Mouse (Mus musculus) liver, embryonic 11.5 days (tissue): ENCODE data around the gene Dpf2. TPM values are rescaled to one million over a fixed set of nuclear protein-coding genes. Genes with fewer than 3 reads are reported as not detected.

Experiments
- ATAC-seq: fragments of 200-750 bp; cut with Nextera tagmentation; replicated peaks from 2 replicates; pipeline ENCODE4 v1.8.0; 2017; ENCODE audit warnings: moderate number of reproducible peaks, mild to moderate bottlenecking, moderate TSS enrichment, moderate library complexity; ENCODE audit not compliant: low FRiP score
- DNase-seq: peaks from one replicate; pipeline ENCODE4 v3.0.0-alpha.2; 2017; ENCODE audit warnings: low spot score
- H3K27ac ChIP-seq: fragments of 300-500 bp; sonication (generic); 2 replicates; pipeline ENCODE4 v1.5.1; 2014; ENCODE audit warnings: mild to moderate bottlenecking, low read depth, low read length, control low read depth
- H3K27me3 ChIP-seq: fragments of 300-500 bp; sonication (generic); replicated peaks from 2 replicates; pipeline ENCODE4 v1.6.1; 2014; ENCODE audit warnings: low read length, mixed read lengths; ENCODE audit not compliant: control insufficient read depth, insufficient read depth
- H3K36me3 ChIP-seq: fragments of 300-500 bp; sonication (generic); 2 replicates; pipeline ENCODE4 v1.6.1; 2014; ENCODE audit warnings: mild to moderate bottlenecking, low read length, moderate library complexity, mixed read lengths; ENCODE audit not compliant: control insufficient read depth, insufficient read depth
- H3K4me1 ChIP-seq: fragments of 300-500 bp; sonication (generic); replicated peaks from 2 replicates; pipeline ENCODE4 v1.6.1; 2014; ENCODE audit warnings: low read length, mixed read lengths; ENCODE audit not compliant: control insufficient read depth, insufficient read depth
- H3K4me2 ChIP-seq: fragments of 300-500 bp; sonication (generic); 2 replicates; pipeline ENCODE4 v1.6.1; 2014; ENCODE audit warnings: mild to moderate bottlenecking, control low read depth, moderate library complexity
- H3K4me3 ChIP-seq: fragments of 300-500 bp; sonication (generic); 2 replicates; pipeline ENCODE4 v1.5.1; 2014; ENCODE audit warnings: low read depth, low read length, control low read depth
- H3K9ac ChIP-seq: fragments of 300-500 bp; sonication (generic); 2 replicates; pipeline ENCODE4 v1.6.1; 2014; ENCODE audit warnings: low read depth, low read length, control low read depth
- H3K9me3 ChIP-seq: fragments of 300-500 bp; sonication (generic); 2 replicates; pipeline ENCODE4 v1.6.1; 2016; ENCODE audit warnings: low read length, inconsistent platforms, mixed read lengths; ENCODE audit not compliant: control insufficient read depth
- WGBS: fragments of 180-500 bp; shearing (Covaris S2); extraction: QIAGEN DNeasy Blood & Tissue Kit; methylation state at CpG from one replicate; pipeline ENCODE4 v1.1.7; 2014; 5-methylcytosine and 5-hydroxymethylcytosine counted together
- polyA plus RNA-seq: library from polyadenylated mRNA; unstranded; fragments of >200 nt; fragmentation: Nextera tagmentation; extraction: Ambion mirVana; gene quantifications from 2 replicates; pipeline ENCODE4 v1.2.1, GENCODE M21; 2014

The Dpf2 gene
- polyA plus RNA-seq, 1 experiment from 2014 or later, result 119 TPM

DNA sequence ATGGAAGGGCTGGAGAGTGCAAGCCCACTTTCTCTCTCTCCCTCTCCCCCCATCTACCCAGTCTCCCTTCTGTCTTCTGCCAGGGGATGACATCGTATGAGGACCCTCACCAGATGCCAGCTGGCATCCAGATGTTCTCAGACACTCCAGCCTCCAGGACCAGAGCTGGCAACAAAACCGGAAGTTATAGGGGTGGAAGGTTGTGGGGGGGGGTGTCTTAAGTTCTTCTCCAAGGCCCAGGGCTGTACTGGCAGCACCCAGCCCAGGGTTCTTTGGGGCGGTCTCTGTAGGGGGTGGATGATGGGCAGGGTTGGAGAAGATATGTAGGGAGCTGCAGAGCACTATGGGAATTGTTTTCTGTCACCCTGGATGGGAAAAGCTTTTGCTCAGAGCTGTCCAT, 15.7 kb upstream of the Dpf2 start:
- no peaks in the 10 kb centered on the region for H3K9me3 ChIP-seq
- H3K4me3 ChIP-seq, result no peak overlapping the region
- peaks cover 15% of the 10 kb centered on the region for H3K4me1 ChIP-seq
- no peak for DNase-seq
- H3K36me3 ChIP-seq, result no peaks in the 10 kb centered on the region
- 54% methylated on average over 3 of the region's 3 CpGs for whole genome bisulfite sequencing
- no peak overlapping the region for H3K4me2 ChIP-seq
- H3K27me3 ChIP-seq, result no peaks in the 10 kb centered on the region; the same call in 1 of the 2 replicates
- H3K27ac ChIP-seq, result no peak overlapping the region
- H3K9ac ChIP-seq, result no peak overlapping the region
- ATAC-seq, result no peak

DNA sequence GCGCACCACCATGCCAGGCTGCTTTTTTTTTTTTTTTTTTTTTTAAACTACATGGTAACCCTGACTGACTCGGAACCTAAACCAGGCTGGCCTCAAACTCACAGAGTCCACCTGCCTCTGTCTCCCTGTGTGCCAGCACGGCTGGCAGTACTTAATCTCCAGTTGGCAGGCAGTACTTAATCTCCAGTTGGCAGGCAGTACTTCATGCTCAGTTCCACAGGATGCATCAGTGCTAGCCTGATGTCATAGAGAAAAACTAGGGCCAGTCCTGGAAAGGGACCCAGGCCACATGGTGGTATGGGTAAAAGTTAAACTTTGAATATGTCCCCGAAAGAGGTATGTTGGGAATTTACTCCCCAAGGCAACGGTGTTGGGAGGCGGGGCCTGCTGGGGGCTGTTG, 15.3 kb upstream of the Dpf2 start:
- Histone ChIP-seq H3K9me3 (no peaks in the 10 kb centered on the region), H3K9ac (no peak overlapping the region), H3K4me3 (no peak overlapping the region), H3K27ac (no peak overlapping the region), H3K4me1 (peaks cover 15% of the 10 kb centered on the region), H3K27me3 (no peaks in the 10 kb centered on the region; the same call in 1 of the 2 replicates), H3K36me3 (no peaks in the 10 kb centered on the region), H3K4me2 (no peak overlapping the region)
- ATAC-seq (no peak), DNase-seq (no peak)
- WGBS, result 75% methylated on average over 6 of the region's 6 CpGs

- DNase-seq (no peak), ATAC-seq (no peak)
- peaks cover 20% of the 10 kb centered on the region for H3K4me1 ChIP-seq
- no peak overlapping the region for H3K27ac ChIP-seq
- H3K9me3 ChIP-seq, result no peaks in the 10 kb centered on the region
- no peaks in the 10 kb centered on the region; the same call in 1 of the 2 replicates for H3K27me3 ChIP-seq
- no peak overlapping the region for H3K9ac ChIP-seq
- no peak overlapping the region for H3K4me2 ChIP-seq
- 65% methylated on average over 8 of the region's 8 CpGs for WGBS
- H3K36me3 ChIP-seq, result no peaks in the 10 kb centered on the region
- H3K4me3 ChIP-seq, result no peak overlapping the region
Observed at GRCm38 (mm10) chr19:5927532-5927931, 14.7 kb upstream of the Dpf2 start.

- DNase-seq (no peak), ATAC-seq (no peak)
- no peak overlapping the region for H3K4me2 ChIP-seq
- H3K9me3 ChIP-seq, result no peaks in the 10 kb centered on the region
- no peak overlapping the region for H3K4me3 ChIP-seq
- peaks cover 25% of the 10 kb centered on the region for H3K4me1 ChIP-seq
- H3K27ac ChIP-seq, result no peak overlapping the region
- no peaks in the 10 kb centered on the region for H3K36me3 ChIP-seq
- H3K9ac ChIP-seq, result no peak overlapping the region
- H3K27me3 ChIP-seq, result no peaks in the 10 kb centered on the region; the same call in 1 of the 2 replicates
- WGBS, result 75% methylated on average over 11 of the region's 11 CpGs
Observed at GRCm38 (mm10) chr19:5927026-5927425, 14.2 kb upstream of the Dpf2 start.

- Histone ChIP-seq H3K9me3 (no peaks in the 10 kb centered on the region), H3K4me1 (peaks cover 36% of the 10 kb centered on the region), H3K9ac (0 out of 2 replicates have a peak overlapping the region, but pooled peaks have one; percentile 2), H3K4me3 (peak overlapping the region; percentile 59), H3K4me2 (peak overlapping the region; percentile 96), H3K36me3 (no peaks in the 10 kb centered on the region), H3K27me3 (no peaks in the 10 kb centered on the region; the same call in 1 of the 2 replicates), H3K27ac (no peak overlapping the region)
- ATAC-seq (no peak), DNase-seq (no peak)
- WGBS, result 34% methylated on average over 11 of the region's 11 CpGs
Observed at GRCm38 (mm10) chr19:5925311-5925855, 12.6 kb upstream of the Dpf2 start.

DNA sequence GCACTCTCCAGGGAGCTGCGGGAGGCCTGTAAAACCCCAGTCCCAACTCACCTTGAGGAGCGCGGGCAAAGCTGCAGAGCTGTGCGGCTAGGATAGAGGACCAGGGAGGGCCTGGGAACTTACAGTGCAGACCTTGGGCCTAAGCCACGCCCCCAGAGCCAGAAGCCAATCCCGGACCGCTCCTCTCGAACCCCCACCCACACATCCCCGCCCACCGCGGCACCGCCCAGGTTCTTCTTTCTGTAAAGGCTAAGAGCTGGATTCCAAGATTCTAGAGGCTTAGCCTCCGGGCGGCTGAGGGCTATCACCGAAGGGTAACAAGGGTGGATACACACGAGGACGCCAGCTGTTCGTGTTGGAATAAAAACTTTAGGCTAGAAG, 11.9 kb upstream of the Dpf2 start, which contains the start of gene Cdc42ep2:
Gene Cdc42ep2, minus strand, starts transcription at position 104 of the 381 bp plus-strand sequence.
- 0% methylated on average over 18 of the region's 18 CpGs for WGBS
- Histone ChIP-seq H3K9me3 (no peaks in the 10 kb centered on the region), H3K4me1 (peaks cover 36% of the 10 kb centered on the region), H3K36me3 (no peaks in the 10 kb centered on the region), H3K4me3 (peak within 1 kb of the TSS; percentile 59), H3K27me3 (no peaks in the 10 kb centered on the region; the same call in 1 of the 2 replicates), H3K4me2 (peak within 1 kb of the TSS; percentile 96), H3K27ac (peak within 1 kb of the TSS; percentile 54), H3K9ac (peak within 1 kb of the TSS; percentile 64)
- DNase-seq (peak; percentile 94), ATAC-seq (peak; percentile 89)

- peaks cover 36% of the 10 kb centered on the region for H3K4me1 ChIP-seq
- peak overlapping the region; percentile 54 for H3K27ac ChIP-seq
- DNase-seq, result peak; percentile 95
- peak overlapping the region; percentile 96 for H3K4me2 ChIP-seq
- no peaks in the 10 kb centered on the region; the same call in 1 of the 2 replicates for H3K27me3 ChIP-seq
- H3K4me3 ChIP-seq, result peak overlapping the region; percentile 59
- H3K9ac ChIP-seq, result peak overlapping the region; percentile 64
- WGBS, result under 1% methylated on average over 38 of the region's 38 CpGs
- H3K9me3 ChIP-seq, result no peaks in the 10 kb centered on the region
- no peaks in the 10 kb centered on the region for H3K36me3 ChIP-seq
- ATAC-seq, result peak; percentile 54
Observed at GRCm38 (mm10) chr19:5923990-5924712, 11.3 kb upstream of the Dpf2 start.

- Histone ChIP-seq H3K4me1 (peaks cover 32% of the 10 kb centered on the region), H3K4me2 (peak overlapping the region; percentile 96), H3K4me3 (no peak overlapping the region), H3K27ac (no peak overlapping the region), H3K27me3 (no peaks in the 10 kb centered on the region; the same call in 1 of the 2 replicates), H3K36me3 (peaks cover 3% of the 10 kb centered on the region; the same call in 1 of the 2 replicates), H3K9me3 (no peaks in the 10 kb centered on the region), H3K9ac (0 out of 2 replicates have a peak overlapping the region, but pooled peaks have one; percentile 2)
- DNase-seq, result no peak
- WGBS, result 87% methylated on average over 3 of the region's 3 CpGs
- no peak for ATAC-seq
Observed at GRCm38 (mm10) chr19:5922963-5923362, 10.2 kb upstream of the Dpf2 start.
